Mouse (Mus musculus) neural tube, embryonic 15.5 days (tissue): ENCODE results near the gene Brwd3. TPM values are rescaled to one million over a fixed set of nuclear protein-coding genes. Genes with fewer than 3 reads are reported as not detected.

Source experiments
- ATAC-seq: fragments of 200-750 bp; cut with Nextera tagmentation; 2 replicates; pipeline ENCODE4 v1.8.0; 2017; ENCODE audit warnings: mild to moderate bottlenecking, moderate TSS enrichment, moderate library complexity; ENCODE audit not compliant: low FRiP score
- H3K27ac ChIP-seq: fragments of 300-500 bp; sonication (generic); replicated peaks from 2 replicates; pipeline ENCODE4 v1.5.1; 2015; ENCODE audit warnings: mild to moderate bottlenecking, inconsistent platforms
- H3K27me3 ChIP-seq: fragments of 300-500 bp; sonication (generic); replicated peaks from 2 replicates; pipeline ENCODE4 v1.6.1; 2015; ENCODE audit warnings: inconsistent platforms
- H3K36me3 ChIP-seq: fragments of 300-500 bp; sonication (generic); 2 replicates; pipeline ENCODE4 v1.6.1; 2015; ENCODE audit warnings: inconsistent platforms
- H3K4me1 ChIP-seq: fragments of 300-500 bp; sonication (generic); 2 replicates; pipeline ENCODE4 v1.6.1; 2015; ENCODE audit warnings: inconsistent platforms
- H3K4me2 ChIP-seq: fragments of 300-500 bp; sonication (generic); 2 replicates; pipeline ENCODE4 v1.6.1; 2015; ENCODE audit warnings: inconsistent platforms, mild to moderate bottlenecking, moderate library complexity
- H3K4me3 ChIP-seq: fragments of 300-500 bp; sonication (generic); replicated peaks from 2 replicates; pipeline ENCODE4 v1.5.1; 2015; ENCODE audit warnings: mild to moderate bottlenecking, inconsistent platforms
- H3K9ac ChIP-seq: fragments of 300-500 bp; sonication (generic); replicated peaks from 2 replicates; pipeline ENCODE4 v1.6.1; 2015; ENCODE audit warnings: mild to moderate bottlenecking, inconsistent platforms
- H3K9me3 ChIP-seq: fragments of 300-500 bp; sonication (generic); replicated peaks from 2 replicates; pipeline ENCODE4 v1.6.1; 2016; ENCODE audit warnings: inconsistent platforms
- WGBS: fragments of 180-500 bp; shearing (Covaris S2); methylation state at CpG from one replicate; pipeline ENCODE4 v1.1.7; 2015; ENCODE audit warnings: mixed read lengths; 5-methylcytosine and 5-hydroxymethylcytosine counted together
- polyA plus RNA-seq: library from polyadenylated mRNA; unstranded; fragments of >200 nt; fragmentation: Nextera tagmentation; extraction: Ambion mirVana; gene quantifications from 2 replicates; pipeline ENCODE4 v1.2.1, GENCODE M21; 2015

The Brwd3 gene
- 2.1 and 2.4 TPM in 2 replicates for polyA plus RNA-seq

GRCm38 (mm10) chrX:108834090-108834774 is at the start of gene Brwd3:
Gene Brwd3 (minus strand): TSS chrX:108834372.
- Histone ChIP-seq H3K4me3 (peak within 1 kb of the TSS; percentile 56), H3K9ac (peak within 1 kb of the TSS; percentile 60), H3K4me2 (peak within 1 kb of the TSS; percentile 54), H3K27me3 (no peaks in the 10 kb centered on the region), H3K9me3 (no peaks in the 10 kb centered on the region), H3K4me1 (no peaks in the 10 kb centered on the region), H3K36me3 (no peaks in the 10 kb centered on the region), H3K27ac (peak within 1 kb of the TSS; percentile 84)
- WGBS = 16% methylated on average over 34 of the region's 39 CpGs
- ATAC-seq = peak; percentile 94

- Histone ChIP-seq H3K27me3 (no peaks in the 10 kb centered on the region), H3K4me1 (no peaks in the 10 kb centered on the region), H3K9ac (no peak overlapping the region), H3K27ac (no peak overlapping the region), H3K36me3 (no peaks in the 10 kb centered on the region), H3K4me2 (no peak overlapping the region), H3K9me3 (no peaks in the 10 kb centered on the region), H3K4me3 (no peak overlapping the region)
- 83% methylated on average over 4 of the region's 4 CpGs for WGBS
- ATAC-seq = no peak
Measured at GRCm38 (mm10) chrX:108862632-108863031, 28.5 kb upstream of the Brwd3 start.

DNA sequence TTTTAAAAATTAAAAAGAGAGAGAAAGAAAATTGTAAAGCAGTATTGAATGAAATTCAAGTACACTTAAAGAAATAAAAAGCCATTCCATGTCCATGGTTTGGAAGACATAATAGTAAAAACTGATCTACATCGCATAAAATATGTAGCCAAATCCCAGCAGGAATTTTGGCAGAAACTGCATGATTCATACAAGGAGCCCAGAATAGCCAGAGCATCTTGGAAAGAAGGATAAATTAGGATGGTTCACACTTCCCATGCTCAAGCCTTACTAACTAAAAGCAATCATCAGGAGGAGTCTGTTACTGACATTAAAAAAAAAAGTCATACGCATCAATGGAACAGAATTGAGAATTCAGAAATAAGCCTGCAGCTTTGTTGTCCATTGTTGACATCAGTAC is 8.5 kb upstream of the Brwd3 start:
- Histone ChIP-seq H3K9me3 (no peaks in the 10 kb centered on the region), H3K27ac (no peak overlapping the region), H3K27me3 (no peaks in the 10 kb centered on the region), H3K36me3 (no peaks in the 10 kb centered on the region), H3K4me2 (no peak overlapping the region), H3K9ac (no peak overlapping the region), H3K4me3 (no peak overlapping the region), H3K4me1 (no peaks in the 10 kb centered on the region)
- WGBS = 93% methylated on average over 2 of the region's 2 CpGs
- ATAC-seq = no peak

DNA sequence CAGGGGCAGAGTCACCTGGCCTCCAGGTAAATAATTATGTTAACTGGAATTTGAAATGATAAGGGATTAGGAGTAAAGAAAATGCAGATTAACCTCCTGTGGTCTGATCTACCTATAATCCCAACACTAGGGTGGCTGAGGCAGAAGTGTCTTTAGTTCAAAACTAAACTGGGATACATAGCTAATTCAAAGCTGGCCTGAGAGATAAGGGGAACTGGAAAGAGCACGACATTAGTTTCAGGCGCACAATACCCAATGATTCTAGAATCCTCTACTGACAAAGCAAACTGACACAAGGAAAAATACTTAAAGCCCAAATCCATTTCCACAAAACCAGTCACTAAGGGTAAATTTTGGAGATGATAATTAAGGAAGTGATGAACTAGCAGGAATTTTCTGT is 2.2 kb upstream of the Brwd3 start:
- no peaks in the 10 kb centered on the region for H3K9me3 ChIP-seq
- no peak for ATAC-seq
- H3K36me3 ChIP-seq = no peaks in the 10 kb centered on the region
- no peak overlapping the region for H3K9ac ChIP-seq
- WGBS = 88% methylated on average over 2 of the region's 2 CpGs
- no peaks in the 10 kb centered on the region for H3K4me1 ChIP-seq
- H3K27me3 ChIP-seq = no peaks in the 10 kb centered on the region
- no peak overlapping the region for H3K27ac ChIP-seq
- no peak overlapping the region for H3K4me2 ChIP-seq
- no peak overlapping the region for H3K4me3 ChIP-seq

DNA sequence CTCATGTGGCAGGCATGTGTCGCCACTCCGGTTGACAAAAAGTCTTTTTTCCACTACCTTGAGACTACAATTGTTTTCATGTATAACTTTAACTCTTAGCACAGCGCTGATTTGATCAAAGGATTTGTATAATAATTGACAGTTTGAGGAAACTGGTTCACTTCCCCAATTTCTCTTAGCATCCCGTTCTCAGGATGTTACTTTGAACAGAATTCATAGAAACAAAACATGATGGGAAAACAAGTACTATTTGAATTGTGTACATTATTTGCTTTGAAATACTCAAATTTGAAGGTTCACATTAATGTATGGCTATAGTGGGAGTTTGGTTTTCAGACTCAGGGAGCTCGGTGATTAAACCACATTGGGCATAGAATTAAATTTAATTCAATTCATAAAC is 1.1 kb upstream of the Brwd3 start:
- no peak for ATAC-seq
- Histone ChIP-seq H3K27me3 (no peaks in the 10 kb centered on the region), H3K9me3 (no peaks in the 10 kb centered on the region), H3K36me3 (no peaks in the 10 kb centered on the region), H3K9ac (no peak overlapping the region), H3K27ac (no peak overlapping the region), H3K4me3 (peak overlapping the region; percentile 56; the same call in 1 of the 2 replicates), H3K4me2 (peak overlapping the region; percentile 53), H3K4me1 (no peaks in the 10 kb centered on the region)
- WGBS = 73% methylated on average over 5 of the region's 5 CpGs

- peak overlapping the region; percentile 84 for H3K27ac ChIP-seq
- peak overlapping the region; percentile 56 for H3K4me3 ChIP-seq
- no peaks in the 10 kb centered on the region for H3K36me3 ChIP-seq
- WGBS = 26% methylated on average over 21 of the region's 21 CpGs
- no peaks in the 10 kb centered on the region for H3K9me3 ChIP-seq
- H3K27me3 ChIP-seq = no peaks in the 10 kb centered on the region
- ATAC-seq = peak; percentile 73
- H3K4me2 ChIP-seq = peak overlapping the region; percentile 54
- peak overlapping the region; percentile 60 for H3K9ac ChIP-seq
- no peaks in the 10 kb centered on the region for H3K4me1 ChIP-seq
Measured at GRCm38 (mm10) chrX:108833381-108834020, 671 bp downstream of the Brwd3 start.

GRCm38 (mm10) chrX:108832674-108833189 is 1.4 kb downstream of the Brwd3 start:
- Histone ChIP-seq H3K36me3 (no peaks in the 10 kb centered on the region), H3K4me1 (no peaks in the 10 kb centered on the region), H3K9me3 (no peaks in the 10 kb centered on the region), H3K4me2 (peak overlapping the region; percentile 54), H3K4me3 (peak overlapping the region; percentile 56), H3K27ac (peak overlapping the region; percentile 84), H3K9ac (peak overlapping the region; percentile 60), H3K27me3 (no peaks in the 10 kb centered on the region)
- WGBS = 17% methylated on average over 13 of the region's 13 CpGs
- peak; percentile 85 for ATAC-seq

- ATAC-seq = no peak
- Histone ChIP-seq H3K36me3 (no peaks in the 10 kb centered on the region), H3K27me3 (no peaks in the 10 kb centered on the region), H3K4me2 (no peak overlapping the region), H3K4me1 (no peaks in the 10 kb centered on the region), H3K27ac (no peak overlapping the region), H3K9me3 (no peaks in the 10 kb centered on the region), H3K4me3 (no peak overlapping the region), H3K9ac (no peak overlapping the region)
Measured at GRCm38 (mm10) chrX:108831231-108831630, 2.9 kb downstream of the Brwd3 start.

DNA sequence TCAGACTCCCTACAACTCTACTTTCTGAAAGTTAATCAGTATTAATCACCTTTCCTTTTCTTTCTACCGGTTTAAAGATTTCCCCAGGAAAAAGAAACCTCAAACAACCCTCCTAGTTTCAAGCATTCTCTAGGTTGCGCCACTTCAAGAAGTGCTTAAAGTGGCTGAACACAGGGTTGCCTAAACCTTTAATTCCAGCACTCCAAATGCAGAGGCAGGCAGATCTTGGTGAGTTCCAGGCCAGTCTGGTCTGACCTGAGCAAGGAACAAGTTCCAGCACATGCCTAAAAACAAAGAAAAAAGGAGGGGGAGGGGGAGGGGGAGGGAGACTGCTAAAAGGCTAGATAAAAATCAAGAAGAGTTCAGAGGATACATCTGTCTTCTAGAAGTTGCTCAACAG is 6.1 kb downstream of the Brwd3 start:
- no peak overlapping the region for H3K9ac ChIP-seq
- no peak overlapping the region for H3K4me2 ChIP-seq
- no peak overlapping the region for H3K4me3 ChIP-seq
- no peak for ATAC-seq
- H3K27me3 ChIP-seq = no peaks in the 10 kb centered on the region
- 66% methylated on average over 2 of the region's 2 CpGs for WGBS
- no peaks in the 10 kb centered on the region for H3K9me3 ChIP-seq
- H3K27ac ChIP-seq = no peak overlapping the region
- no peaks in the 10 kb centered on the region for H3K4me1 ChIP-seq
- H3K36me3 ChIP-seq = no peaks in the 10 kb centered on the region

DNA sequence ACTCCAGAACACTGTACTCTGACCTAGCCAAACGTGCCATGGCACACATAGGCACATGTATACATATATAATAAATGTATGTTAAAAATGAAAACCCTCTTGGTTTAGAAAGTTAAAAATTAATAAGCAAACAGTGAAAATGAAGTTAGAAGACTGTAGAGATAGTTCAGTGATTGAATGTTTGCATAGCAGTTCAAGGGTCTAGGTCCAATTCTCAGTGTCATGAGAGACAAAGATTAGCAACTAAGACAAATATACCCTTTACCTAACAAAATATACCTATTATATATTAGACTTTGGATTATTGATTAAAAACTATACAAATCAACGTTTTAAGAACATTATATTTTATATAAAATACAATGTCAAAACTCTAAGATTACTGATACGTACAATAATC is 36.9 kb downstream of the Brwd3 start:
- Histone ChIP-seq H3K4me1 (no peaks in the 10 kb centered on the region), H3K27ac (no peak overlapping the region), H3K9me3 (no peaks in the 10 kb centered on the region), H3K9ac (no peak overlapping the region), H3K4me2 (no peak overlapping the region), H3K4me3 (no peak overlapping the region), H3K36me3 (no peaks in the 10 kb centered on the region), H3K27me3 (no peaks in the 10 kb centered on the region)
- WGBS = 79% methylated on average over 3 of the region's 3 CpGs
- no peak for ATAC-seq

DNA sequence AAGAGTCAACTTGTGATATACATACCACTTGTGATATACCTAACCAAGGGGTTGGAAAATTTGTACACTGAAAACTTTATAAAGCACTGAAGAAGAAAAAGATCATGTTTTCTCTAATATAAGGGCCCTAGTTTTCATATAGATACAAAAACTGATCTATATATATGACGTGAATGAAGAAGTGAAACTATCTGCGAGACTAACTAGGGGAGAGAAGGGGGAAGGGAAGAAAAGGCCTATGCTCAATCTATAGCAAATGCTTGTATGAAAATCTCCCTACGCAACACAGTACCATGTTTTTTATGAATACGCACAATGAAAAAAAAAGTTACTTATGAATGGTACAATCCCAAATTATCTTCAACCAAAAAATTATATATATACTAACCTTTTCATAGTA is 50.4 kb downstream of the Brwd3 start:
- no peak overlapping the region for H3K4me2 ChIP-seq
- no peak overlapping the region for H3K4me3 ChIP-seq
- no peak overlapping the region for H3K27ac ChIP-seq
- 95% methylated on average over 4 of the region's 4 CpGs for WGBS
- H3K36me3 ChIP-seq = no peaks in the 10 kb centered on the region
- no peaks in the 10 kb centered on the region for H3K9me3 ChIP-seq
- no peaks in the 10 kb centered on the region for H3K27me3 ChIP-seq
- no peak overlapping the region for H3K9ac ChIP-seq
- no peaks in the 10 kb centered on the region for H3K4me1 ChIP-seq
- no peak for ATAC-seq

DNA sequence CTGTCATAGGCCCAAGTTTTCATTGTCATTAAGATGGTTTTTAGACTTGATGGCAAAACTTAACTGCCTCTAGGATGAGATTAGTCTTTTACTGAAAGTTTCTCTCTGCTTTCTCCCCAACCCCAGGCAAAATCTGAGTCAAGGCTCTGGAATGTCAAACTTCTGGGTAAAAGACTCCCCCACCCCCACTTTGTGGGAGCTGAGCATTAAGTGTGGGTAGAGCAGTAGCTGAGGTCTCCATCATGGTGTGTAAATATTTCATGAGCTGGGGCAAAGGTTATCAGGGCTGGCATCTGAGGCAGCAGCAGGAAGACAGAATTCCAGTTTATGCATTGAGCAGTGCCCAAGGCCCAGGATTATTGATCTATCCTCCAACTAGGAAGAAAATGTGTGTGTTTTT is 102.4 kb downstream of the Brwd3 start:
- no peaks in the 10 kb centered on the region for H3K36me3 ChIP-seq
- H3K4me3 ChIP-seq = no peak overlapping the region
- H3K4me2 ChIP-seq = no peak overlapping the region
- H3K9ac ChIP-seq = no peak overlapping the region
- no peaks in the 10 kb centered on the region for H3K4me1 ChIP-seq
- no peak for ATAC-seq
- no peaks in the 10 kb centered on the region for H3K27me3 ChIP-seq
- H3K9me3 ChIP-seq = no peaks in the 10 kb centered on the region
- no peak overlapping the region for H3K27ac ChIP-seq
